Mouse (Mus musculus) heart, adult 9 months (tissue): Measurements from ENCODE around the gene Gm11567.
"Not testable (repeated sequence)": the region's sequence is repeated elsewhere in the genome, so short reads cannot be mapped to it uniquely, and the experiment has no call there.

Experiments used
- DNase-seq, 2 experiments: peaks; one replicate each; pipeline ENCODE4 v3.0.0; 2022; ENCODE audit warnings: low spot score in 2 of 2

The Gm11567 gene

GRCm38 (mm10) chr11:99878887-99879286 lies at the start of gene Gm11567:
Gm11567 (plus strand) TSS chr11:99879187.
- DNase-seq, result not testable (repeated sequence)

- no peak for DNase-seq
Observed at GRCm38 (mm10) chr11:99837966-99838365, 41.0 kb upstream of the Gm11567 start, which contains the start of gene 2300003K06Rik. 2300003K06Rik (minus strand) TSS chr11:99838066.

- no peak for DNase-seq
Observed at GRCm38 (mm10) chr11:99842185-99842584, 36.8 kb upstream of the Gm11567 start.

DNA sequence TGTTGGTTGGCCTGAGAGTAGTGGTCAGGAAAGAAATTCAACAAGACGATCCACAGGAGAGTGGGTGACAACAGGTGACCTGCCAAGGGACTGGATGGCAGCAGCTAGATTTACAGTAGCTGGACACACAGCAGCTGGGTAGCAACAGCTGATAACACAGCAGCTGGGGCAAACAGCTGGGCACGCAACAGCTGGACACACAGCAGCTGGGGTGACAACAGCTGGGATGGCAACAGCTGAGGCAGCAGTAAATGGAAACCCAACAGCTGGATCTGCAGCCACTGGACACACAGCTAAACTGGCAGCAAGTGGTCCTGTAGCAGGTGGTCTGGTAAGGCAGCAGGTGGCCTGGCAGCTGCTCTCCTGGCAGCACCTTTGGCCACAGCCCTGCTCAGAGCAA lies 32.2 kb upstream of the Gm11567 start:
- DNase-seq, result no peak

GRCm38 (mm10) chr11:99851508-99851907 lies 27.5 kb upstream of the Gm11567 start, which contains the start of gene Krtap4-16:
Krtap4-16 (minus strand) TSS chr11:99851608.
- DNase-seq, result no peak

DNA sequence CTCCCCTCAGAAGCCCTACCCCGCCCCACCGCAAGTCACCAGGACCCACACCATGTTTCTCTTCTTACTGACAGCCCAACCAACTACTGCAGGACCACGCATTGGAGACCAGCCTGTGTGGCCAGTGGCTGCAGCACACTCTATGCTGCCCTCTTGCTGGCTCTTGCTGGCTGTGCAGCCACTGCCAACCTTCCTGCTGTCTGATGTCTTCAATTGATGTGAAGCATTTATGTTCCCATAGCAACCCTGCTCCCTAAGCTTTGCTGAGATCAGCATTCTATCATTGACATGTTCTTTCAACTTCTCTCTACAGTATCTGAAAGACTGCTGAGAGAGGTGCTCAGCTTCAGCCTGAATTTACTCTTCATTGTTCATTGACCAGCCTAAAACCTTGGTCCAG lies 24.9 kb upstream of the Gm11567 start:
- no peak for DNase-seq

GRCm38 (mm10) chr11:99857617-99858016 lies 21.4 kb upstream of the Gm11567 start, which contains the start of gene Gm11568:
Gm11568 (plus strand) TSS chr11:99857917.
- DNase-seq, result no peak

DNA sequence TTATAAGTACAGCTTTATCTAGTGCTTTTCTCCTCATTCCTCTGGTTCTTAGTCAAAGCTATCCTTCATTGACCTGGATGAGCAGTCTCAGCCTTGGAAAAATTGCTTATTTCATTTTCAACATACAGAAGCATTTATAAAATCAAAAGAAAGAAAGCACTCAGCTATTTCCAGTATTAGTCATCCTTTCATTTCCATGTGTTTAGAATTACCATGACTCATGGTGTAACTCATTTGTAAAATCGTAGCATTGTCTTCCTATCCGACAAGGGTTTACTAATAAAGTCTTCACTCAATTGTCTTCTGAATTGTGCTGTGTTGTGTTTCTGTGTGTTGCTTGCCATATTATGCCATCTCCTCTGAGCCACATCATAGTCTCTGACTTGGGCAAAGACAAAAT lies 20.2 kb upstream of the Gm11567 start:
- DNase-seq, result no peak

GRCm38 (mm10) chr11:99864176-99864575 lies 14.8 kb upstream of the Gm11567 start, which contains the start of gene Gm11559:
Gm11559 (plus strand) TSS chr11:99864476.
- DNase-seq, result not testable (repeated sequence)

DNA sequence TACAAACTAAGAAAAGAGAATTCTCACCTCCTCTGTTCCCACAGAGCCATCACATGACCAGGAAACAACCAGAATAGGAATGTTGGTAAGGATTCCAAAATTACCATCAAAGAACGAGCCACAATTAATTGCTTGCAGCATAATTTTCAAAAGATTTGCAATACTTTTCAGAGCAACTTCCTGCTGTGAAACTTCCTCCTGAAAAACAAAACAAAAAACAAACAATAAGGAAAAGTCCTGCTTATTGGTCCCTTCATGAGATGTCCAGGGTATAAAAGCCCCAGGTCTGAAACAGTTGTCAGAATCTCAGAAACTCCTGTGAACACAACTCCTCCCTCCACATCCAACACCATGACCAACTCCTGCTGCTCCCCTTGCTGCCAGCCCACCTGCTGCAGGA lies 5.9 kb upstream of the Gm11567 start, which contains the start of gene Krtap9-1:
Krtap9-1 (plus strand) TSS at position 301 of the 400 bp plus-strand sequence.
- not testable (repeated sequence) for DNase-seq

DNA sequence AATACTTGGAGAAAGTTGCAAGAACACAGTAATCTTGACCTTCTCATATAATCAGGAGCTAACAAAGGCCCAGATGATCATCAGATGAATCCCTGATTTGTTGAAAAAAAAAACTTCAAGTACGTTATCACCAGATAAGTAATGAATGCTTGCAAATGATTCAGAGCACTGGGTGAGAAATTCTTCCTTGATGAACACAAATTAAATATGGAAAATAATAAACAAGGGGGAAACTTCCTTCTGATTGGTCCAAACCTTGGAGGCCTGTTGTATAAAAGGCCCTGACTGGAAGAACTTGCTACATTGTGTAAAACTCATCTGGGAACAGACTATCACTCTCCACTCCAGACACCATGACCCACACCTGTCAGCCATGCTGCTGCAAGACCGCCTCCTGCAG lies 28.6 kb downstream of the Gm11567 start, which contains the start of gene Krtap31-1:
Krtap31-1 (plus strand) TSS at position 301 of the 400 bp plus-strand sequence.
- no peak for DNase-seq

DNA sequence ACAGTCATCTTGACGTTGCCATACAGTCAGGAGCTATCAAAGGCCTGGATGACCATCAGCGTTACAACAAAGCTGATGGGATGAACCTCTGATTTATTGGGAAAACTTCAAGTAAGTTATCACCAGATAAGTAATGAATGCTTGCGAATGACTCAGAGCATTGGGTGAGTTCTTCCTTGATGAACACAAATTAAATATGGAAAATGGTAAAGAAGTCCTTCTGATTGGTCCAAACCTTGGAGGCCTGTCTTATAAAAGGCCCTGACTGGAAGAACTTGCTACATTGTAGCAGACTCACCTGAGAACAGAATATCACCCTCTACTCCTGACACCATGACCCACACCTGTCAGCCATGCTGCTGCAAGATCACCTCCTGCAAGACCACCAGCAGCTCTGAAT lies 35.5 kb downstream of the Gm11567 start, which contains the start of gene Gm11565:
Gm11565 (plus strand) TSS at position 301 of the 400 bp plus-strand sequence.
- no peak for DNase-seq
